Mouse (Mus musculus) limb, embryonic 12.5 days (tissue): Measurements from ENCODE around the gene B3gnt7. TPM values are rescaled to one million over a fixed set of nuclear protein-coding genes. Genes with fewer than 3 reads are reported as not detected.

Source experiments
- ATAC-seq: fragments of 200-750 bp; cut with Nextera tagmentation; 2 replicates; pipeline ENCODE4 v1.8.0; 2017; ENCODE audit warnings: low read depth, moderate TSS enrichment; ENCODE audit not compliant: insufficient number of reproducible peaks, insufficient read depth, low FRiP score, low TSS enrichment
- H3K27ac ChIP-seq: fragments of 300-500 bp; sonication (generic); 2 replicates; pipeline ENCODE4 v1.5.1; 2016; ENCODE audit warnings: mild to moderate bottlenecking, moderate library complexity
- H3K27me3 ChIP-seq: fragments of 300-500 bp; sonication (generic); 2 replicates; pipeline ENCODE4 v1.6.1; 2016; ENCODE audit warnings: mild to moderate bottlenecking, moderate library complexity
- H3K36me3 ChIP-seq: fragments of 300-500 bp; sonication (generic); 2 replicates; pipeline ENCODE4 v1.6.1; 2016; ENCODE audit warnings: mild to moderate bottlenecking, moderate library complexity
- H3K4me1 ChIP-seq: fragments of 300-500 bp; sonication (generic); replicated peaks from 2 replicates; pipeline ENCODE4 v1.6.1; 2016
- H3K4me2 ChIP-seq: fragments of 300-500 bp; sonication (generic); 2 replicates; pipeline ENCODE4 v1.6.1; 2016; ENCODE audit warnings: mild to moderate bottlenecking, moderate library complexity
- H3K4me3 ChIP-seq: fragments of 300-500 bp; sonication (generic); replicated peaks from 2 replicates; pipeline ENCODE4 v1.5.1; 2016; ENCODE audit warnings: mild to moderate bottlenecking
- H3K9ac ChIP-seq: fragments of 300-500 bp; sonication (generic); replicated peaks from 2 replicates; pipeline ENCODE4 v1.6.1; 2016; ENCODE audit warnings: mild to moderate bottlenecking, moderate library complexity
- H3K9me3 ChIP-seq: fragments of 300-500 bp; sonication (generic); 2 replicates; pipeline ENCODE4 v1.6.1; 2016; ENCODE audit warnings: mild to moderate bottlenecking, moderate library complexity
- WGBS: fragments of 180-500 bp; shearing (Covaris S2); methylation state at CpG from one replicate; pipeline ENCODE4 v1.1.7; 2016; 5-methylcytosine and 5-hydroxymethylcytosine counted together
- polyA plus RNA-seq: library from polyadenylated mRNA; unstranded; fragments of >200 nt; fragmentation: Nextera tagmentation; extraction: Ambion mirVana; gene quantifications from 2 replicates; pipeline ENCODE4 v1.2.1, GENCODE M21; 2016

B3gnt7 gene
- polyA plus RNA-seq, 1 experiment from 2014 or later: 5.9 TPM

- 85% methylated on average over 11 of the region's 11 CpGs for WGBS
- H3K27ac ChIP-seq: no peak overlapping the region
- no peak overlapping the region for H3K4me2 ChIP-seq
- no peak overlapping the region for H3K4me3 ChIP-seq
- ATAC-seq: no peak
- H3K9ac ChIP-seq: no peak overlapping the region
- no peaks in the 10 kb centered on the region for H3K9me3 ChIP-seq
- peaks cover 7% of the 10 kb centered on the region for H3K4me1 ChIP-seq
- no peaks in the 10 kb centered on the region for H3K36me3 ChIP-seq
- no peaks in the 10 kb centered on the region for H3K27me3 ChIP-seq
Observed at GRCm38 (mm10) chr1:86281781-86282536, 20.7 kb upstream of the B3gnt7 start.

GRCm38 (mm10) chr1:86284101-86284500 is 18.5 kb upstream of the B3gnt7 start:
- Histone ChIP-seq H3K9ac (no peak overlapping the region), H3K36me3 (no peaks in the 10 kb centered on the region), H3K4me2 (no peak overlapping the region), H3K9me3 (no peaks in the 10 kb centered on the region), H3K4me3 (no peak overlapping the region), H3K27ac (no peak overlapping the region), H3K4me1 (no peaks in the 10 kb centered on the region), H3K27me3 (no peaks in the 10 kb centered on the region)
- WGBS: 92% methylated on average over 5 of the region's 5 CpGs
- ATAC-seq: no peak

- Histone ChIP-seq H3K27me3 (no peaks in the 10 kb centered on the region), H3K36me3 (no peaks in the 10 kb centered on the region), H3K4me2 (no peak overlapping the region), H3K9me3 (no peaks in the 10 kb centered on the region), H3K9ac (no peak overlapping the region), H3K4me3 (no peak overlapping the region), H3K27ac (no peak overlapping the region), H3K4me1 (no peaks in the 10 kb centered on the region)
- WGBS: 76% methylated on average over 6 of the region's 6 CpGs
- ATAC-seq: no peak
Observed at GRCm38 (mm10) chr1:86285295-86285694, 17.3 kb upstream of the B3gnt7 start.

- Histone ChIP-seq H3K4me1 (no peaks in the 10 kb centered on the region), H3K27ac (no peak overlapping the region), H3K9ac (no peak overlapping the region), H3K36me3 (no peaks in the 10 kb centered on the region), H3K27me3 (no peaks in the 10 kb centered on the region), H3K4me2 (no peak overlapping the region), H3K4me3 (no peak overlapping the region), H3K9me3 (no peaks in the 10 kb centered on the region)
- 83% methylated on average over 4 of the region's 4 CpGs for WGBS
- no peak for ATAC-seq
Observed at GRCm38 (mm10) chr1:86287473-86287872, 15.2 kb upstream of the B3gnt7 start.

- H3K36me3 ChIP-seq: no peaks in the 10 kb centered on the region
- H3K27me3 ChIP-seq: no peaks in the 10 kb centered on the region
- H3K27ac ChIP-seq: no peak overlapping the region
- ATAC-seq: no peak
- peaks cover 10% of the 10 kb centered on the region for H3K4me1 ChIP-seq
- H3K9me3 ChIP-seq: no peaks in the 10 kb centered on the region
- H3K9ac ChIP-seq: no peak overlapping the region
- no peak overlapping the region for H3K4me3 ChIP-seq
- H3K4me2 ChIP-seq: no peak overlapping the region
- 56% methylated on average over 3 of the region's 3 CpGs for WGBS
Observed at GRCm38 (mm10) chr1:86290452-86290851, 12.2 kb upstream of the B3gnt7 start.

- peaks cover 10% of the 10 kb centered on the region for H3K4me1 ChIP-seq
- H3K27ac ChIP-seq: no peak overlapping the region
- H3K9ac ChIP-seq: no peak overlapping the region
- no peak overlapping the region for H3K4me2 ChIP-seq
- no peaks in the 10 kb centered on the region for H3K9me3 ChIP-seq
- no peaks in the 10 kb centered on the region for H3K27me3 ChIP-seq
- no peak overlapping the region for H3K4me3 ChIP-seq
- no peak for ATAC-seq
- no peaks in the 10 kb centered on the region for H3K36me3 ChIP-seq
- 91% methylated on average over 3 of the region's 3 CpGs for WGBS
Observed at GRCm38 (mm10) chr1:86293091-86293490, 9.5 kb upstream of the B3gnt7 start.

- peaks cover 10% of the 10 kb centered on the region for H3K4me1 ChIP-seq
- H3K9ac ChIP-seq: no peak overlapping the region
- ATAC-seq: no peak
- no peak overlapping the region for H3K27ac ChIP-seq
- H3K9me3 ChIP-seq: no peaks in the 10 kb centered on the region
- 85% methylated on average over 5 of the region's 5 CpGs for WGBS
- no peaks in the 10 kb centered on the region for H3K27me3 ChIP-seq
- no peak overlapping the region for H3K4me2 ChIP-seq
- no peak overlapping the region for H3K4me3 ChIP-seq
- no peaks in the 10 kb centered on the region for H3K36me3 ChIP-seq
Observed at GRCm38 (mm10) chr1:86293868-86294267, 8.8 kb upstream of the B3gnt7 start.

GRCm38 (mm10) chr1:86294472-86294871 is 8.2 kb upstream of the B3gnt7 start:
- H3K9ac ChIP-seq: no peak overlapping the region
- H3K4me1 ChIP-seq: peaks cover 10% of the 10 kb centered on the region
- H3K4me2 ChIP-seq: no peak overlapping the region
- no peaks in the 10 kb centered on the region for H3K36me3 ChIP-seq
- no peak overlapping the region for H3K27ac ChIP-seq
- peak; percentile 16; the same call in 1 of the 2 replicates for ATAC-seq
- WGBS: 19% methylated on average over 4 of the region's 4 CpGs
- H3K4me3 ChIP-seq: no peak overlapping the region
- H3K27me3 ChIP-seq: no peaks in the 10 kb centered on the region
- H3K9me3 ChIP-seq: no peaks in the 10 kb centered on the region

- Histone ChIP-seq H3K27me3 (peaks cover 45% of the 10 kb centered on the region), H3K4me2 (no peak overlapping the region), H3K4me1 (peaks cover 38% of the 10 kb centered on the region), H3K36me3 (no peaks in the 10 kb centered on the region; the same call in 1 of the 2 replicates), H3K4me3 (no peak overlapping the region), H3K27ac (no peak overlapping the region), H3K9ac (no peak overlapping the region), H3K9me3 (no peaks in the 10 kb centered on the region)
- no peak for ATAC-seq
- WGBS: 10% methylated on average over 2 of the region's 2 CpGs
Observed at GRCm38 (mm10) chr1:86300093-86300492, 2.5 kb upstream of the B3gnt7 start.

- Histone ChIP-seq H3K27me3 (peaks cover 51% of the 10 kb centered on the region), H3K36me3 (peaks cover 3% of the 10 kb centered on the region), H3K4me3 (no peak overlapping the region), H3K9me3 (no peaks in the 10 kb centered on the region), H3K4me2 (no peak overlapping the region), H3K27ac (no peak overlapping the region), H3K4me1 (peaks cover 37% of the 10 kb centered on the region), H3K9ac (no peak overlapping the region)
- 48% methylated on average over 7 of the region's 7 CpGs for WGBS
- ATAC-seq: no peak
Observed at GRCm38 (mm10) chr1:86300731-86301130, 1.9 kb upstream of the B3gnt7 start.

GRCm38 (mm10) chr1:86301221-86302091 is 1.2 kb upstream of the B3gnt7 start:
- H3K9ac ChIP-seq: no peak overlapping the region
- no peak overlapping the region for H3K4me3 ChIP-seq
- peaks cover 7% of the 10 kb centered on the region for H3K36me3 ChIP-seq
- ATAC-seq: no peak
- no peaks in the 10 kb centered on the region for H3K9me3 ChIP-seq
- no peak overlapping the region for H3K4me2 ChIP-seq
- peaks cover 37% of the 10 kb centered on the region for H3K4me1 ChIP-seq
- H3K27me3 ChIP-seq: peaks cover 58% of the 10 kb centered on the region
- WGBS: 38% methylated on average over 6 of the region's 6 CpGs
- no peak overlapping the region for H3K27ac ChIP-seq
